Mouse (Mus musculus): ENCODE data around the gene Nek9. TPM values are rescaled to one million over a fixed set of nuclear protein-coding genes. Genes with fewer than 3 reads are reported as not detected.
A peak's percentile ranks its signal among the peaks of the same experiment; 100 is the strongest.

The Nek9 gene
- polyA plus RNA-seq, 3 experiments from 2014 or later, result 9.7 to 13.6 (median 10.8) TPM

DNA sequence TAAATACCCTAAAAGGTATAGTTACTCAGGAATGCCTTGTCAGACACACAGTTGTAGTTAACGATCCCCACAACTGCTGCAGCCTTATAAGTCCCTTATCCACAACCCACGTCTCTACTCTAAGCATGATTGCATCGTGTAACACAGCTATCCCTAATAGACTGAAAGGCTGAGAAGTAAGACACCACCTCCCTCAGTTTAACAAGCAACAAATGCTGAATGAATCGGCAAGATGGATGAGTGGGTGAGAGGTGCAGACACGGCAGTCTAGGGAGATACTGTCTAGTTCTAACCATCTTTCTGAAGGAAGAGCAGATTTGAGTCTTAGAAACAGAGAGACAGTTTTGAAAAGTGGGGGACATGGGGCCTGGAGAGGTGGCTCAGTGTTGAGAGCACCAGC is 76.0 kb downstream of the Nek9 start:
- no peak for ATAC-seq

GRCm38 (mm10) chr12:85262489-85262888 is 76.7 kb downstream of the Nek9 start:
- ATAC-seq, result no peak

DNA sequence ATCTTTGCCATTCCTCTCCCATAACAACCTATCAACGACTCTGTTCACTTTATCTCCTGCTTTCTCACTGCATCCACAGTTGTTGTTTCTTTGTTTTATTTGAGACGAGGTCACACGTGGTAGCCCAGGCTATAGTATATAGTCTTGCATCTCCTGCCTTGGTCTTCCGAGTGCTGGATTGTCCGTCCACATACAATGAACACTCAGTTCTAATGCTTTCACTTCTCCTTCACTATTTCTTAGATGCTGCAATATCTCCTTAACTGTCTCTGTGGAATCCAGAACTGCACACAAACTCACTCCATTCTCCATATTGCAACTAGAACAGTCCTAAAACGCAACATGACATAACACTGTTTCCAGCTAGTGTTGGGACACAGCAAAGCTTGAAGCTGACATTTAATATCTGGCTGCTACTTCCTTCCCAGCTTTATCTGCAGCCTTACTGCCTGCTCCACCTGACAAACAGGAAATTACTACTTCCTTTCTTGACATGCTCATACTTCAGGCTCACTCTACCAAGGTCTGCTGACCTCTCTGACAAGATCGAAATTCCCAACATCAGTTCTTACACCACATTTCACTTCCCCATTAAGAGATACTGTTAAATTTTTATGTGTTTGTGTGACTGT is 82.0 kb downstream of the Nek9 start:
- peak; percentile 65 for ATAC-seq

- ATAC-seq, result no peak
These were observed 82.9 kb downstream of the Nek9 start for GRCm38 (mm10) chr12:85256074-85256751.

- no peak for ATAC-seq
These were observed 87.1 kb downstream of the Nek9 start for GRCm38 (mm10) chr12:85252083-85252482.

Other genes starting within 250 kb of the Nek9 start
- 1 to 10 TPM; 2.1 to 4.4 (median 2.7) TPM for gene Prox2, start 228.6 kb downstream of the Nek9 start, polyA plus RNA-seq (2017; shearing (Covaris generic))
- 10 to 100 TPM; 55.1 to 69.3 (median 63.1) TPM for gene Dlst, start 228.5 kb downstream of the Nek9 start, polyA plus RNA-seq (2017; shearing (Covaris generic))
- gene Rps6kl1, start 188.1 kb downstream of the Nek9 start, polyA plus RNA-seq (2017; shearing (Covaris generic)), result 1 to 10 TPM in 1 of 3 experiments, under 1 TPM in 2; 0.45 to 1.6 (median 0.72) TPM
- gene Pgf, start 161.6 kb downstream of the Nek9 start, polyA plus RNA-seq (2017; shearing (Covaris generic)), result not detected
- gene Eif2b2, start 119.9 kb downstream of the Nek9 start, polyA plus RNA-seq (2017; shearing (Covaris generic)), result 10 to 100 TPM; 66.0 to 86.7 (median 71.7) TPM
- gene Mlh3, start 68.8 kb downstream of the Nek9 start, polyA plus RNA-seq (2017; shearing (Covaris generic)), result 10 to 100 TPM in 2 of 3 experiments, 1 to 10 TPM in 1; 6.4 to 12.6 (median 11.9) TPM
- 10 to 100 TPM; 43.3 to 63.7 (median 54.8) TPM for gene Acyp1, start 50.9 kb downstream of the Nek9 start, polyA plus RNA-seq (2017; shearing (Covaris generic))
- under 1 TPM; 0.21 to 0.54 (median 0.24) TPM for gene Zc2hc1c, start 50.8 kb downstream of the Nek9 start, polyA plus RNA-seq (2017; shearing (Covaris generic))
- gene Tmed10, start 35.5 kb upstream of the Nek9 start, polyA plus RNA-seq (2017; shearing (Covaris generic)), result 100 to 1,000 TPM; 186 to 239 (median 213) TPM
- 10 to 100 TPM; 11.0 to 84.6 (median 15.2) TPM for gene Fos, start 134.5 kb upstream of the Nek9 start, polyA plus RNA-seq (2017; shearing (Covaris generic))